Comparison of ENCODE assay signal across 25 mouse cellular contexts in genomic region chr13:85310483-85310882, GRCm38 (mm10).
"Had no signal": no experiment of that assay in that cellular context is flagged by ENCODE, and none has a peak within 500 bp of the region (broad histone marks: within the 10 kb centered on the region; RNA-seq: fewer than 3 reads in every experiment).

No protein-coding gene starts in this region.

- H3K4me3 ChIP-seq: gastrocnemius, adult 2 months; heart, embryonic 10.5 days; heart, embryonic 12.5 days; hindbrain, embryonic 10.5 days; hindbrain, embryonic 12.5 days; intestine, embryonic 15.5 days; layer of hippocampus, adult 2 months; left cerebral cortex, adult 2 months; liver, embryonic 13.5 days; liver, embryonic 15.5 days had no signal

- ATAC-seq: inflammation-experienced regulatory T-cells, adult 6 months; intestine, embryonic 15.5 days; intestine, postnatal 0 days; liver, postnatal 0 days had no signal

- H3K36me3 ChIP-seq: heart, embryonic 10.5 days; heart, embryonic 12.5 days; hindbrain, embryonic 10.5 days; hindbrain, embryonic 12.5 days; intestine, embryonic 15.5 days; liver, embryonic 13.5 days; liver, embryonic 15.5 days had no signal

- H3K9ac ChIP-seq: heart, embryonic 12.5 days; hindbrain, embryonic 12.5 days; hindbrain, embryonic 14.5 days; intestine, embryonic 15.5 days; liver, embryonic 13.5 days; liver, embryonic 15.5 days; liver, postnatal 0 days had no signal

- H3K4me2 ChIP-seq: heart, embryonic 12.5 days; hindbrain, embryonic 12.5 days; hindbrain, embryonic 14.5 days; intestine, embryonic 15.5 days; liver, embryonic 11.5 days; liver, embryonic 13.5 days; liver, embryonic 15.5 days had no signal

- H3K27me3 ChIP-seq: heart, embryonic 12.5 days; hindbrain, embryonic 12.5 days; intestine, embryonic 15.5 days; liver, embryonic 13.5 days; liver, embryonic 15.5 days had no signal

- H3K4me1 ChIP-seq: heart, embryonic 10.5 days; heart, embryonic 12.5 days; hindbrain, embryonic 10.5 days; hindbrain, embryonic 12.5 days; intestine, embryonic 15.5 days; liver, embryonic 13.5 days; liver, embryonic 15.5 days had no signal

- H3K27ac ChIP-seq: gastrocnemius, adult 2 months; heart, embryonic 10.5 days; hindbrain, embryonic 10.5 days; hindbrain, embryonic 12.5 days; hindbrain, embryonic 14.5 days; intestine, embryonic 15.5 days; left cerebral cortex, adult 2 months; liver, embryonic 13.5 days; liver, embryonic 15.5 days had no signal

- DNase-seq: gastrocnemius, adult 2 months; gastrocnemius, postnatal 10 days; gastrocnemius, postnatal 25 days; heart, postnatal 10 days; heart, postnatal 4 days; kidney, adult 18-20 months; kidney, adult 8-10 months; kidney, postnatal 10 days; kidney, postnatal 25 days; kidney, postnatal 4 days; liver; liver, embryonic 13.5 days; liver, postnatal 0 days had no signal

- H3K9me3 ChIP-seq: heart, embryonic 10.5 days; heart, embryonic 12.5 days; hindbrain, embryonic 10.5 days; hindbrain, embryonic 12.5 days; intestine, embryonic 15.5 days; liver, embryonic 13.5 days; liver, embryonic 15.5 days had no signal
